Mouse (Mus musculus): ENCODE data around the gene Zcchc3. TPM values are rescaled to one million over a fixed set of nuclear protein-coding genes. Genes with fewer than 3 reads are reported as not detected.

The Zcchc3 gene
- polyA plus RNA-seq, 1 experiment from 2014 or later, result 49.8 TPM

GRCm38 (mm10) chr2:152372661-152373060 lies 42.2 kb downstream of the Zcchc3 start:
- Histone ChIP-seq H3K36me3 (no peaks in the 10 kb centered on the region), H3K27ac (replicated peaks) (no peak overlapping the region), H3K4me3 (no peak overlapping the region), H3K4me1 (peaks cover 31% of the 10 kb centered on the region), H3K9me3 (replicated peaks) (no peaks in the 10 kb centered on the region), H3K27me3 (ENCODE audit: low read depth, poor library complexity, severe bottlenecking) (peaks cover 42% of the 10 kb centered on the region)
- 69% methylated on average over 4 of the region's 4 CpGs for WGBS
- no peak for DNase-seq (ENCODE audit: low spot score)

- H3K4me3 ChIP-seq, result no peak overlapping the region
- no peak for DNase-seq (ENCODE audit: low spot score)
- peaks cover 36% of the 10 kb centered on the region for H3K27me3 ChIP-seq (ENCODE audit: low read depth, poor library complexity, severe bottlenecking)
- peaks cover 31% of the 10 kb centered on the region for H3K4me1 ChIP-seq
- no peaks in the 10 kb centered on the region for H3K9me3 ChIP-seq (replicated peaks)
- H3K27ac ChIP-seq (replicated peaks), result no peak overlapping the region
- H3K36me3 ChIP-seq, result no peaks in the 10 kb centered on the region
- WGBS, result 87% methylated on average over 7 of the region's 7 CpGs
Observed at GRCm38 (mm10) chr2:152372104-152372503, 42.7 kb downstream of the Zcchc3 start.

GRCm38 (mm10) chr2:152368532-152369140 lies 46.2 kb downstream of the Zcchc3 start:
- H3K4me1 ChIP-seq, result peaks cover 8% of the 10 kb centered on the region
- no peaks in the 10 kb centered on the region for H3K9me3 ChIP-seq (replicated peaks)
- H3K4me3 ChIP-seq, result no peak overlapping the region
- no peak overlapping the region for H3K27ac ChIP-seq (replicated peaks)
- 29% methylated on average over 14 of the region's 14 CpGs for WGBS
- H3K27me3 ChIP-seq (ENCODE audit: low read depth, poor library complexity, severe bottlenecking), result peaks cover 1% of the 10 kb centered on the region; the same call in 1 of the 2 replicates
- H3K36me3 ChIP-seq, result no peaks in the 10 kb centered on the region
- peak; percentile 67 for DNase-seq (ENCODE audit: low spot score)

- DNase-seq (ENCODE audit: low spot score), result no peak
- Histone ChIP-seq H3K4me1 (peaks cover 11% of the 10 kb centered on the region), H3K36me3 (no peaks in the 10 kb centered on the region), H3K4me3 (no peak overlapping the region), H3K27ac (replicated peaks) (no peak overlapping the region), H3K9me3 (replicated peaks) (no peaks in the 10 kb centered on the region), H3K27me3 (ENCODE audit: low read depth, poor library complexity, severe bottlenecking) (no peaks in the 10 kb centered on the region)
- WGBS, result 88% methylated on average over 5 of the region's 5 CpGs
Observed at GRCm38 (mm10) chr2:152367917-152368316, 46.9 kb downstream of the Zcchc3 start.

GRCm38 (mm10) chr2:152363245-152364147 lies 51.3 kb downstream of the Zcchc3 start:
- Histone ChIP-seq H3K4me1 (peaks cover 7% of the 10 kb centered on the region), H3K27ac (replicated peaks) (peak overlapping the region; percentile 80), H3K27me3 (ENCODE audit: low read depth, poor library complexity, severe bottlenecking) (no peaks in the 10 kb centered on the region), H3K4me3 (peak overlapping the region; percentile 34), H3K36me3 (no peaks in the 10 kb centered on the region), H3K9me3 (replicated peaks) (no peaks in the 10 kb centered on the region)
- WGBS, result 12% methylated on average over 17 of the region's 17 CpGs
- peak; percentile 75 for DNase-seq (ENCODE audit: low spot score)

Other genes starting within 250 kb of the Zcchc3 start
- gene Csnk2a1, start 188.2 kb downstream of the Zcchc3 start, polyA plus RNA-seq (2016; fragmentation: Nextera tagmentation; extraction: Ambion mirVana), result 79.1 and 82.7 TPM in 2 replicates
- gene Tbc1d20, start 121.2 kb downstream of the Zcchc3 start, polyA plus RNA-seq (2016; fragmentation: Nextera tagmentation; extraction: Ambion mirVana), result 29.2 and 30.3 TPM in 2 replicates
- gene Rbck1, start 82.4 kb downstream of the Zcchc3 start, polyA plus RNA-seq (2016; fragmentation: Nextera tagmentation; extraction: Ambion mirVana), result 92.2 and 101 TPM in 2 replicates
- gene Trib3, start 71.0 kb downstream of the Zcchc3 start, polyA plus RNA-seq (2016; fragmentation: Nextera tagmentation; extraction: Ambion mirVana), result 2.2 and 2.8 TPM in 2 replicates
- gene Nrsn2, start 38.4 kb downstream of the Zcchc3 start, polyA plus RNA-seq (2016; fragmentation: Nextera tagmentation; extraction: Ambion mirVana), result 1.3 and 3.7 TPM in 2 replicates
- 8.6 and 9.2 TPM in 2 replicates for gene Sox12, start 17.0 kb downstream of the Zcchc3 start, polyA plus RNA-seq (2016; fragmentation: Nextera tagmentation; extraction: Ambion mirVana)
- gene 6820408C15Rik, start 560 bp upstream of the Zcchc3 start, polyA plus RNA-seq (2016; fragmentation: Nextera tagmentation; extraction: Ambion mirVana), result 0.99 and 1.2 TPM in 2 replicates
- not detected in 2 replicates for gene Defb23, start 49.6 kb upstream of the Zcchc3 start, polyA plus RNA-seq (2016; fragmentation: Nextera tagmentation; extraction: Ambion mirVana)
- not detected in 2 replicates for gene Defb20, start 62.0 kb upstream of the Zcchc3 start, polyA plus RNA-seq (2016; fragmentation: Nextera tagmentation; extraction: Ambion mirVana)
- not detected in 2 replicates for gene Defb22, start 75.1 kb upstream of the Zcchc3 start, polyA plus RNA-seq (2016; fragmentation: Nextera tagmentation; extraction: Ambion mirVana)
- gene Defb26, start 96.7 kb upstream of the Zcchc3 start, polyA plus RNA-seq (2016; fragmentation: Nextera tagmentation; extraction: Ambion mirVana), result not detected in 2 replicates
- not detected in 2 replicates for gene Defb28, start 103.2 kb upstream of the Zcchc3 start, polyA plus RNA-seq (2016; fragmentation: Nextera tagmentation; extraction: Ambion mirVana)
- not detected in 2 replicates for gene Defb29, start 125.1 kb upstream of the Zcchc3 start, polyA plus RNA-seq (2016; fragmentation: Nextera tagmentation; extraction: Ambion mirVana)
- not detected in 2 replicates for gene Gm17416, start 154.3 kb upstream of the Zcchc3 start, polyA plus RNA-seq (2016; fragmentation: Nextera tagmentation; extraction: Ambion mirVana)
- gene Defb21, start 157.7 kb upstream of the Zcchc3 start, polyA plus RNA-seq (2016; fragmentation: Nextera tagmentation; extraction: Ambion mirVana), result not detected in 2 replicates
- gene Defb19, start 165.3 kb upstream of the Zcchc3 start, polyA plus RNA-seq (2016; fragmentation: Nextera tagmentation; extraction: Ambion mirVana), result not detected in 2 replicates
- gene Defb45, start 184.4 kb upstream of the Zcchc3 start, polyA plus RNA-seq (2016; fragmentation: Nextera tagmentation; extraction: Ambion mirVana), result not detected in 2 replicates
- gene Defb36, start 189.3 kb upstream of the Zcchc3 start, polyA plus RNA-seq (2016; fragmentation: Nextera tagmentation; extraction: Ambion mirVana), result not detected in 2 replicates
- not detected in 2 replicates for gene Defb25, start 208.0 kb upstream of the Zcchc3 start, polyA plus RNA-seq (2016; fragmentation: Nextera tagmentation; extraction: Ambion mirVana)
- 0.26 and 0.33 TPM in 2 replicates for gene Rem1, start 211.9 kb upstream of the Zcchc3 start, polyA plus RNA-seq (2016; fragmentation: Nextera tagmentation; extraction: Ambion mirVana)